Mouse (Mus musculus): ENCODE data around the gene Myt1l.

The Myt1l gene

GRCm38 (mm10) chr12:29655673-29656072 lies 127.5 kb downstream of the Myt1l start:
- in situ Hi-C loops (cut with MseI, MboI), result no loop called here

GRCm38 (mm10) chr12:29657061-29657460 lies 128.9 kb downstream of the Myt1l start:
- in situ Hi-C loops (cut with MseI, MboI), result no loop called here

- in situ Hi-C loops (cut with MseI, MboI), result no loop called here
Observed at GRCm38 (mm10) chr12:29657870-29658269, 129.7 kb downstream of the Myt1l start.

- in situ Hi-C loops (cut with MseI, MboI), result loop anchor here (10.0 kb wide), 2 partner anchors 163 to 213 kb away; no protein-coding TSS in a partner anchor
Observed at GRCm38 (mm10) chr12:29671984-29672383, 143.8 kb downstream of the Myt1l start.

GRCm38 (mm10) chr12:29675594-29676362 lies 147.6 kb downstream of the Myt1l start:
- in situ Hi-C loops (cut with MseI, MboI), result loop anchor here (10.0 kb wide), 2 partner anchors 159 to 209 kb away; no protein-coding TSS in a partner anchor

GRCm38 (mm10) chr12:29682384-29682783 lies 154.2 kb downstream of the Myt1l start:
- in situ Hi-C loops (cut with MseI, MboI), result no loop called here

- in situ Hi-C loops (cut with MseI, MboI), result no loop called here
Observed at GRCm38 (mm10) chr12:29682946-29683345, 154.8 kb downstream of the Myt1l start.

GRCm38 (mm10) chr12:29686241-29686640 lies 158.1 kb downstream of the Myt1l start:
- in situ Hi-C loops (cut with MseI, MboI), result no loop called here

GRCm38 (mm10) chr12:29691566-29691965 lies 163.4 kb downstream of the Myt1l start:
- in situ Hi-C loops (cut with MseI, MboI), result no loop called here

GRCm38 (mm10) chr12:29695194-29695593 lies 167.0 kb downstream of the Myt1l start:
- in situ Hi-C loops (cut with MseI, MboI), result no loop called here

- in situ Hi-C loops (cut with MseI, MboI), result no loop called here
Observed at GRCm38 (mm10) chr12:29697526-29698500, 169.6 kb downstream of the Myt1l start.

- in situ Hi-C loops (cut with MseI, MboI), result no loop called here
Observed at GRCm38 (mm10) chr12:29698541-29698940, 170.4 kb downstream of the Myt1l start.

- in situ Hi-C loops (cut with MseI, MboI), result no loop called here
Observed at GRCm38 (mm10) chr12:29698976-29699375, 170.8 kb downstream of the Myt1l start.

- in situ Hi-C loops (cut with MseI, MboI), result no loop called here
Observed at GRCm38 (mm10) chr12:29699386-29699785, 171.2 kb downstream of the Myt1l start.

- in situ Hi-C loops (cut with MseI, MboI), result no loop called here
Observed at GRCm38 (mm10) chr12:29700026-29700425, 171.8 kb downstream of the Myt1l start.

GRCm38 (mm10) chr12:29701076-29701475 lies 172.9 kb downstream of the Myt1l start:
- in situ Hi-C loops (cut with MseI, MboI), result no loop called here

GRCm38 (mm10) chr12:29701731-29702316 lies 173.6 kb downstream of the Myt1l start:
- in situ Hi-C loops (cut with MseI, MboI), result no loop called here

- in situ Hi-C loops (cut with MseI, MboI), result no loop called here
Observed at GRCm38 (mm10) chr12:29702626-29703025, 174.4 kb downstream of the Myt1l start.

- in situ Hi-C loops (cut with MseI, MboI), result no loop called here
Observed at GRCm38 (mm10) chr12:29703541-29703940, 175.4 kb downstream of the Myt1l start.

- in situ Hi-C loops (cut with MseI, MboI), result no loop called here
Observed at GRCm38 (mm10) chr12:29707094-29707493, 178.9 kb downstream of the Myt1l start.

GRCm38 (mm10) chr12:29708166-29708565 lies 180.0 kb downstream of the Myt1l start:
- in situ Hi-C loops (cut with MseI, MboI), result no loop called here

Measured in mouse trophoblast stem cell (cell line).